Mouse (Mus musculus): ENCODE measurements around the gene Mtnr1a. TPM values are rescaled to one million over a fixed set of nuclear protein-coding genes. Genes with fewer than 3 reads are reported as not detected.

Mtnr1a gene
- 0.35 and 0.54 TPM in 2 replicates for polyA plus RNA-seq (2015; fragmentation: Nextera tagmentation; extraction: Ambion mirVana)

- H3K27ac ChIP-seq = no peak within 1 kb of the TSS
- H3K4me1 ChIP-seq = 0 out of 2 replicates have a peak, but pooled peaks cover 4% of the 10 kb centered on the region
- ATAC-seq (ENCODE audit: insufficient read depth, low FRiP score, low read depth) = peak; percentile 86
- no peak within 1 kb of the TSS for H3K9ac ChIP-seq
- no peaks in the 10 kb centered on the region for H3K9me3 ChIP-seq
- H3K4me2 ChIP-seq = peak within 1 kb of the TSS; percentile 61
- peak within 1 kb of the TSS; percentile 26 for H3K4me3 ChIP-seq (replicated peaks)
- H3K27me3 ChIP-seq (replicated peaks) = 0 out of 2 replicates have a peak, but pooled peaks cover 3% of the 10 kb centered on the region
- H3K36me3 ChIP-seq = no peaks in the 10 kb centered on the region
- WGBS = 8% methylated on average over 29 of the region's 29 CpGs
These were observed at the start of gene Mtnr1a for GRCm38 (mm10) chr8:45068759-45069386. Mtnr1a (plus strand) TSS chr8:45069137.

GRCm38 (mm10) chr8:45019241-45019640 is 49.7 kb upstream of the Mtnr1a start:
- no peaks in the 10 kb centered on the region for H3K27me3 ChIP-seq (replicated peaks)
- no peak for ATAC-seq (ENCODE audit: insufficient read depth, low FRiP score, low read depth)
- H3K9me3 ChIP-seq = no peaks in the 10 kb centered on the region
- no peaks in the 10 kb centered on the region for H3K4me1 ChIP-seq
- H3K9ac ChIP-seq = no peak overlapping the region
- WGBS = 75% methylated on average over 5 of the region's 5 CpGs
- H3K4me3 ChIP-seq (replicated peaks) = no peak overlapping the region
- no peak overlapping the region for H3K27ac ChIP-seq
- H3K4me2 ChIP-seq = no peak overlapping the region
- H3K36me3 ChIP-seq = peaks cover 31% of the 10 kb centered on the region

GRCm38 (mm10) chr8:45021171-45021570 is 47.8 kb upstream of the Mtnr1a start:
- WGBS = 75% methylated on average over 5 of the region's 5 CpGs
- Histone ChIP-seq H3K9me3 (no peaks in the 10 kb centered on the region), H3K4me2 (no peak overlapping the region), H3K27ac (no peak overlapping the region), H3K4me3 (replicated peaks) (no peak overlapping the region), H3K4me1 (no peaks in the 10 kb centered on the region), H3K36me3 (peaks cover 50% of the 10 kb centered on the region), H3K9ac (no peak overlapping the region), H3K27me3 (replicated peaks) (no peaks in the 10 kb centered on the region)
- no peak for ATAC-seq (ENCODE audit: insufficient read depth, low FRiP score, low read depth)

GRCm38 (mm10) chr8:45021911-45022665 is 46.8 kb upstream of the Mtnr1a start:
- no peaks in the 10 kb centered on the region for H3K9me3 ChIP-seq
- no peak overlapping the region for H3K4me3 ChIP-seq (replicated peaks)
- H3K9ac ChIP-seq = no peak overlapping the region
- no peak overlapping the region for H3K4me2 ChIP-seq
- no peak overlapping the region for H3K27ac ChIP-seq
- no peaks in the 10 kb centered on the region for H3K4me1 ChIP-seq
- no peaks in the 10 kb centered on the region for H3K27me3 ChIP-seq (replicated peaks)
- H3K36me3 ChIP-seq = peaks cover 57% of the 10 kb centered on the region
- no peak for ATAC-seq (ENCODE audit: insufficient read depth, low FRiP score, low read depth)
- WGBS = 76% methylated on average over 21 of the region's 21 CpGs

- Histone ChIP-seq H3K36me3 (peaks cover 67% of the 10 kb centered on the region), H3K27me3 (replicated peaks) (no peaks in the 10 kb centered on the region), H3K27ac (no peak overlapping the region), H3K4me1 (no peaks in the 10 kb centered on the region), H3K4me3 (replicated peaks) (no peak overlapping the region), H3K4me2 (no peak overlapping the region), H3K9ac (no peak overlapping the region), H3K9me3 (no peaks in the 10 kb centered on the region)
- WGBS = 71% methylated on average over 6 of the region's 6 CpGs
- ATAC-seq (ENCODE audit: insufficient read depth, low FRiP score, low read depth) = no peak
These were observed 40.8 kb upstream of the Mtnr1a start for GRCm38 (mm10) chr8:45028081-45028497.

- no peak for ATAC-seq (ENCODE audit: insufficient read depth, low FRiP score, low read depth)
- Histone ChIP-seq H3K4me1 (no peaks in the 10 kb centered on the region), H3K36me3 (peaks cover 84% of the 10 kb centered on the region), H3K9me3 (no peaks in the 10 kb centered on the region), H3K4me2 (no peak overlapping the region), H3K27ac (no peak overlapping the region), H3K9ac (no peak overlapping the region), H3K4me3 (replicated peaks) (no peak overlapping the region), H3K27me3 (replicated peaks) (no peaks in the 10 kb centered on the region)
- 80% methylated on average over 15 of the region's 15 CpGs for WGBS
These were observed 30.6 kb upstream of the Mtnr1a start for GRCm38 (mm10) chr8:45038350-45038749.

- Histone ChIP-seq H3K4me2 (no peak overlapping the region), H3K4me3 (replicated peaks) (no peak overlapping the region), H3K36me3 (peaks cover 72% of the 10 kb centered on the region), H3K9ac (no peak overlapping the region), H3K9me3 (no peaks in the 10 kb centered on the region), H3K4me1 (no peaks in the 10 kb centered on the region), H3K27me3 (replicated peaks) (no peaks in the 10 kb centered on the region), H3K27ac (no peak overlapping the region)
- no peak for ATAC-seq (ENCODE audit: insufficient read depth, low FRiP score, low read depth)
- 93% methylated on average over 26 of the region's 26 CpGs for WGBS
These were observed 24.8 kb upstream of the Mtnr1a start for GRCm38 (mm10) chr8:45044160-45044559.

GRCm38 (mm10) chr8:45050451-45050850 is 18.5 kb upstream of the Mtnr1a start:
- 88% methylated on average over 8 of the region's 8 CpGs for WGBS
- Histone ChIP-seq H3K9ac (no peak overlapping the region), H3K9me3 (no peaks in the 10 kb centered on the region), H3K4me3 (replicated peaks) (no peak overlapping the region), H3K27me3 (replicated peaks) (no peaks in the 10 kb centered on the region), H3K27ac (no peak overlapping the region), H3K4me1 (no peaks in the 10 kb centered on the region), H3K36me3 (peaks cover 47% of the 10 kb centered on the region), H3K4me2 (no peak overlapping the region)
- no peak for ATAC-seq (ENCODE audit: insufficient read depth, low FRiP score, low read depth)

- H3K4me3 ChIP-seq (replicated peaks) = no peak overlapping the region
- H3K9ac ChIP-seq = no peak overlapping the region
- peaks cover 44% of the 10 kb centered on the region for H3K36me3 ChIP-seq
- H3K4me2 ChIP-seq = no peak overlapping the region
- no peaks in the 10 kb centered on the region for H3K9me3 ChIP-seq
- WGBS = 95% methylated on average over 30 of the region's 30 CpGs
- no peak for ATAC-seq (ENCODE audit: insufficient read depth, low FRiP score, low read depth)
- no peak overlapping the region for H3K27ac ChIP-seq
- no peaks in the 10 kb centered on the region for H3K27me3 ChIP-seq (replicated peaks)
- no peaks in the 10 kb centered on the region for H3K4me1 ChIP-seq
These were observed 17.7 kb upstream of the Mtnr1a start for GRCm38 (mm10) chr8:45051236-45051635.

GRCm38 (mm10) chr8:45052205-45052604 is 16.7 kb upstream of the Mtnr1a start:
- no peaks in the 10 kb centered on the region for H3K27me3 ChIP-seq (replicated peaks)
- no peak for ATAC-seq (ENCODE audit: insufficient read depth, low FRiP score, low read depth)
- no peak overlapping the region for H3K9ac ChIP-seq
- H3K27ac ChIP-seq = no peak overlapping the region
- peaks cover 39% of the 10 kb centered on the region for H3K36me3 ChIP-seq
- H3K4me1 ChIP-seq = no peaks in the 10 kb centered on the region
- 83% methylated on average over 1 of the region's 1 CpGs for WGBS
- no peak overlapping the region for H3K4me3 ChIP-seq (replicated peaks)
- H3K4me2 ChIP-seq = no peak overlapping the region
- H3K9me3 ChIP-seq = no peaks in the 10 kb centered on the region

GRCm38 (mm10) chr8:45052618-45053017 is 16.3 kb upstream of the Mtnr1a start:
- ATAC-seq (ENCODE audit: insufficient read depth, low FRiP score, low read depth) = no peak
- 92% methylated on average over 9 of the region's 9 CpGs for WGBS
- H3K4me1 ChIP-seq = no peaks in the 10 kb centered on the region
- peaks cover 36% of the 10 kb centered on the region for H3K36me3 ChIP-seq
- H3K27ac ChIP-seq = no peak overlapping the region
- H3K9me3 ChIP-seq = no peaks in the 10 kb centered on the region
- no peak overlapping the region for H3K4me2 ChIP-seq
- no peak overlapping the region for H3K4me3 ChIP-seq (replicated peaks)
- H3K27me3 ChIP-seq (replicated peaks) = no peaks in the 10 kb centered on the region
- H3K9ac ChIP-seq = no peak overlapping the region

GRCm38 (mm10) chr8:45055500-45055899 is 13.4 kb upstream of the Mtnr1a start:
- WGBS = 97% methylated on average over 3 of the region's 3 CpGs
- H3K36me3 ChIP-seq = peaks cover 23% of the 10 kb centered on the region
- H3K27me3 ChIP-seq (replicated peaks) = no peaks in the 10 kb centered on the region
- no peaks in the 10 kb centered on the region for H3K9me3 ChIP-seq
- H3K27ac ChIP-seq = no peak overlapping the region
- H3K9ac ChIP-seq = no peak overlapping the region
- no peak for ATAC-seq (ENCODE audit: insufficient read depth, low FRiP score, low read depth)
- no peaks in the 10 kb centered on the region for H3K4me1 ChIP-seq
- no peak overlapping the region for H3K4me3 ChIP-seq (replicated peaks)
- H3K4me2 ChIP-seq = no peak overlapping the region
